Mouse (Mus musculus): ENCODE data around the gene Tmem246.

The Tmem246 gene

DNA sequence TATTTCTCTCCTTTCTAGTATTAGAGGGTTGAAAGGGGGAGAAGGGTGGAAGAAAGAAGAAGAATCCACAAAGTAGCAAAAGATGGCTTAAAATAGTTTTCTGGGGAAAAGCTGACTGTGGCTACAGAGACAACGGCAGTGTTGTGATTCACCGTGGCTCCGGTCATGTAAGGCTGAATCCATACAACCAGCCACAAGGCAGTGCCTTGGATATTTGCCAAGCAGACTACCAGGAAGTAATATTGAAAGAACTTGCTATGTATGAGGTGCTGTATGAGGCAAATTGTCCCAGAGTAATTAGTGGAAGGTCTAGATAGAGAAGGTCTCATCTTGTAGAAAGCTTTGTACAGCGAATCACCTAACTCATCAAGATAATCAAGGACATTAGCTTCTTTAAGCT is 25.5 kb downstream of the Tmem246 start:
- DNase-seq (ENCODE audit: low spot score): no peak

DNA sequence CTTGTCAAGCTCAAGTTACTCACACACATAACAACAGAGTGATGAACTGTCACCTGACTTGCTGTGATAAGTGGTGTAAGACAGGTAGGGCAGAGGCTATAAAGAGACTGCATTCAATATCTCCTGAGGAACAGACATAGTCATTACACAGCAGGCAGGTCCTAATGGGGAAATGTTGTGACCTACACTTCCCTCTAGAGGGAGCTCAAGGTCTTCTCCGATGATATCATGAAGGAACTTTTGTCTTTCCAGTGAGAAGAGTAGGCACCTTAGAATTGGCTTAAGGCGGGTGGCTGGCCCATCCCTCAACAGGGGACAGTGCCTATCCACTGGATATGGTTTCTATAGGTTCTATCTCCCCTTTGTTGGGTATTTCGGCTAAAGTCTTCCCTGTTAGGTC is 30.1 kb downstream of the Tmem246 start:
- DNase-seq (ENCODE audit: low spot score): no peak

DNA sequence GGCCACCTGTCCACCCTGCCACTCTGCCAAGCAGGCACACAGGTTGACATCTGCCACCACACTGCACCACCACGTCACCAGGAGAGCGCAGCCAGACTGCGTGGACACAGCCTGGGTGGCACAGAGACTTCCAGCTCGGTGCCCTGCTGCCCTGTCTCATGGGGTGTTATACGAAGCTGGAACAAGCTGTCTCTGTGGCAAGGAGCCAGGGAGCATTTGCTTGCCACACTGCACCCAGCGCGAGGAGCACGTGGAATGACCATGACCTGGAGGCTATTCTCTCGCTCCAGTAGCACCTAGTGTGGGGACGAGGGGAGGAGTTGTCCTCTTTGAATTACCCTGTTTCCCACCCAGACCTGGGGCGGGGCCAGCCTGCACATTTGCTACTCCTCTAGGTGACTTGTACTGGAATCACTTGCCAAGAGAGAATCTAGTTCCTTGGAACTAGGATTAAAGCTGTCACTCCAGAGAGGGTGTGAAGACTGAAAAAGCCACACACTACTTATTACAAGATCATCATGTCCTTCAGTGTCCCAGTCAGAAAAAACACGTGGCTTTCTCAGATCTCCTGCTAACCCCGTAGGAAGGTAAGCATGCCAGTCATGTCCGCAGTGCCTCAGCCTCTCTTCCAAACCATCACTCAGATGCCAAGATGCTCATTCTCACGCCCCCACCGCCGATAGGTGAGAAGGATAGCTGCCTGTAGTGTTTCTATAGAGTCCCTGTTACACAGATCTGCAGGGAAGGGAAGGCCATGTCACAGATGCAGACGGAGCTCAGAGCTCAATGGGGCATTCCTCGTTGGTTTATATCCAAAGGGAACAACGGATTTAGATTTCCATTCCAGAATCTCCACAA is 37.5 kb downstream of the Tmem246 start:
- no peak for DNase-seq (ENCODE audit: low spot score)

DNA sequence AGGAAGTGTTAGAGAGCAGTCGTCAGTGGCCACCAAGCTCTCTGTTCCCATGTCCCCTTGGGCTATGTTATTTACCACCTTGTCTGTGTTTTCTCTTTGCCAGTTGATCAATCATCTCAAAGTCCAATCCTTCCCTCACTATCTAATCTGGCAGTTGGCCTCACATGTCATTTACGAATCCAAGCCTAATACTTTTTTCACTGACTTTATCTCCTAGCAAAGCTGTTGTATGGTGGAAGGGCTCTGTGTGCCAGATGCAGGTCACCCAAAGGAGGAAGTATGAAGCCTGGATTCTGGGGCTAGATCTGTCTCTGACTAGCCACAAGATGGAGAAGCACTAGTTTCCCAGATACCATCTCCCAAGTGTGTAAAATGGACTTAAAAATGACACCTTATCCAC is 39.5 kb downstream of the Tmem246 start:
- DNase-seq (ENCODE audit: low spot score): no peak

DNA sequence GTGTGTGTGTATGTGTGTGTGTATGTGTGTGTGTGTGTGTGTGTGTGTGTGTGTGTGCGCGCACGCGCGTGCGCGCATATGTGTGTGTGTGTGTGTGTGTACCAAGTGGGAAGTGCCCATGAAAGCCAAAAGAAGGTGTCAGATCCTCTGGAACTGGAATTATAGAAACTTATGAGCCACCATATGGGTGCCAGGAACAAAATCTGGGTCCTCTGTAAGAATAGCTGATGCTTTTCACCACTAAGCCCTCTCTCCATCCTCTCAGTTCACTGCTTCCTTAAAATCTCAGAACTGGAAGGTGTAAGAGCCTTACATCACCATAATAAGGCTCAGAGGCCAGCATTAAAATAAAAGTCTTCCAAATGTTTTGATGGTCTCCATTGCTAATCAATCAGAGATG is 40.3 kb downstream of the Tmem246 start:
- DNase-seq (ENCODE audit: low spot score): no peak

DNA sequence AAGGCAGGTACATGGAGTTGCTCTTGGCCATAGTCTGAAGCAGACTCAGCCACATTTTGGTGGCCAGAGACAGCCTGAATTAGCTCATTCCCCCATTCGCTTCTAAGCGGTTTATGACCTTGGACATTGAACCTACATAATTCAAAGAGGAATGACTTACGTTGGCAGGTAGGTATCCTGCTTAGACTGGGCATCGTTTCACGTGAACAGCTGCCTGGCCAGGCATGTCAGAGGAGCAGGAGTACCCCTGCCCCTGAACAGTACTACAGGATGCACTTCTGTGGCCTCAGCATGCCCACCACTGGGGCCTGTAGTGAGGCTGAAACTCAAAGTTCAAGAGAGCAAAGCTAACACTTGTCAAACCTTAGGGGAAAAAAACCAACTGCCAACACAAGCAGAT is 44.3 kb downstream of the Tmem246 start:
- no peak for DNase-seq (ENCODE audit: low spot score)

DNA sequence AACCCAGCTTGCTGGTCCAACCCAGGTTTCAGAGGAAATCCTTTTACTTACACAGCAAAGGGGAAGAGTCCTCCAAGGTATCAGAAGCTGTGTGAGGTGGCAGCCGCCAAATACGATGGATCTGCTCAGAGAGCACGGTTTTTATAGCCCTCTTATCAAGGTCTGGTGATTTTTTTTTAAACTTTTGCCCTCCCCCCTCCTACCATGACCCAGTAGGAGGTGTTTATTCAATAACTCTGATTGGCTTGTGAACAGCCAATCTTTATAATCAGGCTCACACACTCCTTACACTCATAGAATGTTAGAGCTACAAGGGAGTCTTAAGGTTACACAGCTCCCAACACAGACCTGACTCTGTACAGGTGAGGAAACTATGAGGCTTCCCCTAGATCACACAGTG is 48.3 kb downstream of the Tmem246 start, which contains the start of gene Aldob:
Gene Aldob, minus strand, starts transcription at position 164 of the 400 bp plus-strand sequence.
- no peak for DNase-seq (ENCODE audit: low spot score)

DNA sequence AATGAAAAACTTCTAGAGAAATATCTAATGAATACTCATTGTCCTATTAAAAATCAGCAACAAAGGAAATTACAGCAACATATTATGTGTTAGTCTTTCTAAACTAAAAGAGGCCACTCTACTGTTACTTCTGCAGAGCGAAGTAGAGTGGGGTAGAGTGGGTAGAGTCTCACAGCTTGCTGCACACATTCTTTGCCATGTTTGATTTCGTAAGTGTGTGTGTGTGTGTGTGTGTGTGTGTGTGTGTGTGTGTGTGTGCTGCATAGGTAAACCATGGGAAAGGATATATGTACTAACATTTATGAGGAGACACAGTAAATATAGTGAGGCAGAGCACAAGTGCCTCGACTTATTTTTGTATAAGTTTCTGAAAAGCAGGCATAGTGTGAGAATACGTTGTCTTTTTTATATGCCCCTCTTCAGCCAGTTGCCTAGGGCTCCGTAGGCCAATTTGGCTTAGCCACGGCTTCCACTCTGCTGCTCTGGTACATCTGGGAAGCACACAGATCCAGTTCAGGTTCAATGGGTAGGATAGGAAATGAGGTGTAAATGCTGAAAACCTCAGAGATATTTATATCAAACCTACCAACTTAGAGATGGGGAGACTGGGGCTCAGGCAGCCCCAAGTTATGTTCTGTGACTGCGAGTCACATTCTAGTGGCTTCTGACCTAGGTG is 50.0 kb downstream of the Tmem246 start:
- DNase-seq (ENCODE audit: low spot score): no peak

DNA sequence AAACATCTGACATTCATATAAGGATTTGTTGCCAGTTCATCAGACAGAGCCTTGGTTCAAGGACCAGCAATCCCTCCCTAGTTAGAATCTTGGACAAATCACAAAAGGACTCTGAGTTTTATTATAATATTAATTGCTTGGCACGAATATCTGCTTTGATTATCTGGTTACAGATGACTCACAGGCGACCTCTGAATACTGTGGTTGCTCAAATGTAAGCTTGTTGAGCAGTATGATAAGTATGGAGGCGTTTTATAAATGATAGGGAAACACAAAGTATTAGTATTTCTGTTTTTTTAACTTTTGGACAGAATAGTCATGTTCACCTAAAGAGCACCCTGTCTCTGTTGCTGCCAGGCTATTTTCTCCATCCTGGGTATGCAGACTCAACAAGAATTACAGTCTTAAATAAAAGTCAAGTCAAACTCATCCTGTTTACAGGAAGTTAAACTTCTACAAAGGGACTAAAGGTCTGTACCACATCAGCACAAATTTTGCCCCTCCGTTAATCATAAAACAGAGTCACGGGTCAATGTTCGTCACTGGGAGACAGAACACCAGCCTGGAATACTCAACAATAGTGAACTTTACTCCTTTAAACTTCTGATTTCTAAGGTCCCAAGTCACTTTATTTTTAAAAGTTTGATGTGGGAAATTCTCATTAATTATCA is 50.7 kb downstream of the Tmem246 start:
- DNase-seq (ENCODE audit: low spot score): no peak

DNA sequence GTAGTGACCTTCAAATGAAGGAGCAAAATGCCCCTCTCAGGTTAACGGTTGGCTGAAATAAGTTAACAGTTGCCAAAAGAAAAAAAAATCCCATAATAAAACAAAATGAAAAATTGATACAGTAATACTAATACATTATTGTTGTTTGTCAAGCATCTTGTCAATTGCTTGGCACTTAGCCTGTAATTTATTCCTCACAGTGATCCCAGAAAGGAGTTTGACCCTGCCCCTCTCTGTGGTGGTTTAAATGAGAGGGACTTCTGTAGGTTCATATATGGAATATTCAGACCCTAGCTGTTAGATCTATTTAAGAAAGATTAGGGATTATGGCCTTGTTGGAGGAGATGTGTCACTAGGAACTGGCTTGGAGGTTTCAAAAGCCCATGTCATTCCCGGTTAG is 51.6 kb downstream of the Tmem246 start:
- no peak for DNase-seq (ENCODE audit: low spot score)

DNA sequence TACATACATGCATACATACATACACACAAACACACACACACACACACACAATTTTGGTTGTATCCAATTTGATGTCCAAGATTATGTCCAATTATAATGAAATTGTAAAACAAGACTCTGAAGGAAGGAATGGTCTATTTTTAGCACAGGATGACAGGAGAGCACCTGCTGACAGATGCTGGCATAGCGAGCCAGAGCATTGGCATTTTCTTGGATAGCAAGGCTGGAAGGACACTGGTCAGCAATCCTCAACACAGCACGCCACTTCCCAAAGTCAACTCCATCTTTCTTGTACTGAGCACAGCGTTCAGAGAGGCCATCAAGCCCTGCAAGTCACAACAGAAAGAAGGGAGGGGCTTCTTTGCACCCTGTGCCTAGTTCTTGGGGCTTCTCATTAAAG is 56.7 kb downstream of the Tmem246 start:
- no peak for DNase-seq (ENCODE audit: low spot score)

DNA sequence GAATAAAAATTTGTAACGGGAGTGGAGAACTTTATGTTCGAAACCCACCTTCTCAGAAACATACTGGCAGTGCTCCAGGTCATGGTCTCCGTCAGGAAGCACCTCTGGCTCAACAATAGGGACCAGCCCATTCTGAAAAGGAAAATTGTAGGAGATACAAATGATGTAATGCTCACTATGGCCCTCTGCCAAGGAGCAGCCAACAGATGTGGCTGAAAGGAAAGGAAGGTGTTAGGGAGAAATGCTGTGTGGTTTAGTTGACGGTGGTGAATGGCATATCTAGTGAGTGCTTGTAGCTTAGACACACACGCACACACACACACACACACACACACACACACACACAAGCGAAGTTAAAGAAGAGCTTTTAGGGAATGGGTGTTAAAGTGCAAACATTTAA is 58.0 kb downstream of the Tmem246 start:
- DNase-seq (ENCODE audit: low spot score): no peak

DNA sequence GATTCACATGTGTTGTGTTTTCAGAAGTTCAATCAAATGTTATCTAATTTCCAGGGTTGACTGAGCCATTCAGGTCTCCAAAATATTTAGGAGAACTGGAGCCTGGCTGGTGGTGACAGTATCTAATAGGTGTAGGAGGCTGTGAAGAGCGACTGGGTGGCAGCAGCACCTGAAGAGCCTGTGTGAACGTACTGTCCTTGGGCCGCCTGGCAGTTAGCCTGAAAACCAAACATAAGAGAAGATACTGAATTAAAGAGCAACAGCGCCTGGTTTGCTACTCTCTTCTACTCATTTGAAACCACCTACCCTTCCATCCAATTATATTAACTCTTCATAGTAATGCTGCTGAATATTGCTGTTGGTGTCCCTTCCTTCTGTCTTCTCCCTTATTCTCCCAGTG is 61.0 kb downstream of the Tmem246 start:
- no peak for DNase-seq (ENCODE audit: low spot score)

DNA sequence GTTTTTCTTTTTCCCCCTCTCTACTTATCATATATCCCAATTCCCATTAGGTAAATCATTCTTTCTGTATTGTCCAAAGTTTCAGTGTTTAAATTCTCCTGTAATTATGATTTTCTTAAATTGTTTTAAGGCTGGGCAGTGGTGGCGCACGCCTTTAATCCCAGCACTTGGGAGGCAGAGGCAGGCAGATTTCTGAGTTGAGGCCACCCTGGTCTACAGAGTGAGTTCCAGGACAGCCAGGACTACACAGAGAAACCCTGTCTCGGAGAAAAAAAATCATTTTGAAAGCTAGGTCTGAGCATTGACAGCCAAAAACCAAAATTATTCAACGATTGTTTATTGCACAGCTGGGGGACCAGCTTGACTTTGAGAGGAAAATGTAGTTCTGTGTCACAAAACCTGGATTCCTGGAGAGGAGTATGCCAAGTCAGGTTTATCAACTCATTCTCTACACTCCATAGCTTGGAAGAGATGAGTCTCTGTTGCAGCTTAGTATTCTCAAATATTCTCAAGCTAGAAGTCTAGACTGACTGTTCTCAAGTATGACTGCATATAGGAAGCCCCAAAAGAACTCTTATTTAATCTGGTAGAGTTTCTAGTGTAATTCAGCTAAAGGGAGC is 61.9 kb downstream of the Tmem246 start:
- no peak for DNase-seq (ENCODE audit: low spot score)

DNA sequence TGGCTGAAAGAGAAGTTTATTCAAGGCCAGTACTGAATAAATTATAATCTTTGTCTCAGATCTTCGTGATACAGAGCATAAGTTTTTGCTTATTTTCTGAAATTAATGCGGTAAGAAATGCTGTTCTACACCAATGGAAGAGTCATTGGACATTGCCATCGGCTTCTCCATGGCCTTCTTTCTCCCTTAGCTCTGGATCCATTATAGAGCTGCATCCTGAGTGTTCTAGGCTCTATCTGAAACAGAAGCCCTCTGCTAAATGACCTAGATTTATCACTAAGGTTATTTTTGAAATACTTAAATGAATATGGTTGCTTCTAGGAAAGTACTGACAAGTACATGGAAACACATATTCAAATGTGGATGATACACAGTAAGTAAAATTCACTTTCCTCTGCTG is 62.6 kb downstream of the Tmem246 start:
- no peak for DNase-seq (ENCODE audit: low spot score)

Data from ovary, postnatal 10 days (tissue).